Mouse (Mus musculus): ENCODE measurements around the gene Cyp4f17.
"Not testable (repeated sequence)": the region's sequence is repeated elsewhere in the genome, so short reads cannot be mapped to it uniquely, and the experiment has no call there.

Cyp4f17 gene

GRCm38 (mm10) chr17:32505851-32506728 lies at the start of gene Cyp4f17:
Gene Cyp4f17 (plus strand): TSS chr17:32506050.
- DNase-seq (ENCODE audit: extremely low spot score, low spot score) = peak; percentile 88

- DNase-seq (ENCODE audit: extremely low spot score, low spot score) = no peak
Measured at GRCm38 (mm10) chr17:32468494-32468893, 37.4 kb upstream of the Cyp4f17 start.

GRCm38 (mm10) chr17:32470795-32471194 lies 35.1 kb upstream of the Cyp4f17 start:
- DNase-seq (ENCODE audit: extremely low spot score, low spot score) = no peak

GRCm38 (mm10) chr17:32472176-32472575 lies 33.7 kb upstream of the Cyp4f17 start:
- DNase-seq (ENCODE audit: extremely low spot score, low spot score) = no peak

- no peak for DNase-seq (ENCODE audit: extremely low spot score, low spot score)
Measured at GRCm38 (mm10) chr17:32474954-32475560, 30.8 kb upstream of the Cyp4f17 start.

- no peak for DNase-seq (ENCODE audit: extremely low spot score, low spot score)
Measured at GRCm38 (mm10) chr17:32477204-32477603, 28.6 kb upstream of the Cyp4f17 start.

- DNase-seq (ENCODE audit: extremely low spot score, low spot score) = no peak
Measured at GRCm38 (mm10) chr17:32478727-32479126, 27.1 kb upstream of the Cyp4f17 start.

GRCm38 (mm10) chr17:32479554-32480506 lies 26.0 kb upstream of the Cyp4f17 start:
- no peak for DNase-seq (ENCODE audit: extremely low spot score, low spot score)

GRCm38 (mm10) chr17:32481766-32482165 lies 24.1 kb upstream of the Cyp4f17 start:
- DNase-seq (ENCODE audit: extremely low spot score, low spot score) = no peak

GRCm38 (mm10) chr17:32483200-32483599 lies 22.6 kb upstream of the Cyp4f17 start:
- peak; percentile 67 for DNase-seq (ENCODE audit: extremely low spot score, low spot score)

- DNase-seq (ENCODE audit: extremely low spot score, low spot score) = peak; percentile 43
Measured at GRCm38 (mm10) chr17:32492349-32492980, 13.4 kb upstream of the Cyp4f17 start.

- DNase-seq (ENCODE audit: extremely low spot score, low spot score) = peak; percentile 46
Measured at GRCm38 (mm10) chr17:32494601-32495000, 11.2 kb upstream of the Cyp4f17 start.

GRCm38 (mm10) chr17:32500511-32500910 lies 5.3 kb upstream of the Cyp4f17 start:
- not testable (repeated sequence) for DNase-seq (ENCODE audit: extremely low spot score, low spot score)

- DNase-seq (ENCODE audit: extremely low spot score, low spot score) = no peak
Measured at GRCm38 (mm10) chr17:32501051-32501450, 4.8 kb upstream of the Cyp4f17 start.

- no peak for DNase-seq (ENCODE audit: extremely low spot score, low spot score)
Measured at GRCm38 (mm10) chr17:32503111-32503510, 2.7 kb upstream of the Cyp4f17 start.

- no peak for DNase-seq (ENCODE audit: extremely low spot score, low spot score)
Measured at GRCm38 (mm10) chr17:32506729-32507245, 937 bp downstream of the Cyp4f17 start.

GRCm38 (mm10) chr17:32516126-32516525 lies 10.3 kb downstream of the Cyp4f17 start:
- no peak for DNase-seq (ENCODE audit: extremely low spot score, low spot score)

GRCm38 (mm10) chr17:32521981-32522380 lies 16.1 kb downstream of the Cyp4f17 start:
- no peak for DNase-seq (ENCODE audit: extremely low spot score, low spot score)

GRCm38 (mm10) chr17:32522386-32522785 lies 16.5 kb downstream of the Cyp4f17 start:
- DNase-seq (ENCODE audit: extremely low spot score, low spot score) = no peak

GRCm38 (mm10) chr17:32522816-32523215 lies 17.0 kb downstream of the Cyp4f17 start:
- no peak for DNase-seq (ENCODE audit: extremely low spot score, low spot score)

- DNase-seq (ENCODE audit: extremely low spot score, low spot score) = no peak
Measured at GRCm38 (mm10) chr17:32523895-32524294, 18.0 kb downstream of the Cyp4f17 start.
